Mouse (Mus musculus): Measurements from ENCODE around the gene Rer1.

- TF ChIP-seq POLR2A (IDR thresholded peaks at IDR 0.05; ENCODE audit: control insufficient read depth, low read depth, low read length) (no peak), CTCF (IDR thresholded peaks at IDR 0.05; ENCODE audit: control insufficient read depth, insufficient read depth, insufficient replicate concordance, low read depth, low read length) (no peak)
Measured at GRCm38 (mm10) chr4:155034202-155034601, 52.0 kb downstream of the Rer1 start.

Measured in testis, adult 2 months (tissue).